Mouse (Mus musculus) cortical plate, adult 2 months (tissue): ENCODE measurements around the gene Cpeb3.

Source experiments
- CTCF ChIP-seq: fragments of 200-500 bp; IDR thresholded peaks from 2 replicates; pipeline ENCODE4 v1.5.1; 2011; ENCODE audit warnings: mild to moderate bottlenecking, control low read depth, low read length; ENCODE audit not compliant: insufficient read depth; ENCODE audit errors: extremely low read depth
- POLR2A ChIP-seq: fragments of 200-500 bp; IDR thresholded peaks from 2 replicates; pipeline ENCODE4 v1.6.1; 2011; ENCODE audit warnings: mild to moderate bottlenecking, low read length, control low read depth; ENCODE audit not compliant: insufficient read depth; ENCODE audit errors: extremely low read depth

DNA sequence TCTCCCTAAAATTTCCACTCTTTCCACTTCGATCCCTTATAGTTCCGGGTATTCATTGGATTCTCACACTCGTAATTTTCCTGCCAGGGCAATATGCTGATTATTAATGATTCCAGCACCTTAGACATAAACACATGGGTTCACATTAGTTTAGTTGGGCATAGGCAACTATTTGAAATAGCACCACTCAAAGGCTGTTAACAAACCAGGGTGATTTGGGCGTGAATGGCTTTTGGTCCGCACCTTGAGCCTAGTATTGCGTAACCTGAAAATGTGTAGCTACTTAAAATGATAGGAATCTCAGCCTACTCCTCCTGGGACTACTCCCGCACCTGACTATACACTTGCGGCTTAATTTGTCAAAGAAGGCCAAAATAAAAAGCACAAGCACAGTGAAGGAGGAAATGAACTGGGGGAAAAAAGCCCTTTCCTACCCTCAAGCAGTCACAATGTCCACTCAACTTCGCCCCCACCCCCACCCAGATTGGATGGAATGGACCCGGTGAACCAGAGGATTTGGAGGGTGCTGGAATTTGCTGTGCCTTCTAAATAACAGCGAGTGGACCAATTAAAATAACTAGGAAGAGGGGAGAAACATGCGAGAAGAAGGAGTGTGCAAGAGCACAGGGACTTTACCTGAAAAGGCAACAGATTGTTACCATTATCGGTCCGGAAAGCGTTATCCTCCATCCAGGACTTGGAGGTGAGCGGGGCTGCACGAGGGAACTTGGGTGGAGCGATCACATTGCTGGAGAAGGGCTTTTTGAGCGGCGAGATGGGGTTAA is 34.9 kb downstream of the Cpeb3 start:
- TF ChIP-seq CTCF (no peak), POLR2A (no peak)
